Mouse (Mus musculus) cerebellum, adult 18-20 months (tissue): ENCODE results near the gene Tgfbr3.

Source experiments
- DNase-seq, 2 experiments: peaks; one replicate each; pipeline ENCODE4 v3.0.0; 2021

Gene Tgfbr3

GRCm38 (mm10) chr5:107143406-107143805 lies 146.0 kb downstream of the Tgfbr3 start:
- DNase-seq = no peak

- no peak for DNase-seq
These were observed 146.6 kb downstream of the Tgfbr3 start for GRCm38 (mm10) chr5:107142791-107143190.

GRCm38 (mm10) chr5:107141375-107141774 lies 148.1 kb downstream of the Tgfbr3 start:
- DNase-seq = no peak

- no peak for DNase-seq
These were observed 149.4 kb downstream of the Tgfbr3 start for GRCm38 (mm10) chr5:107139800-107140651.

- DNase-seq = no peak
These were observed 156.1 kb downstream of the Tgfbr3 start for GRCm38 (mm10) chr5:107133336-107133735.

GRCm38 (mm10) chr5:107132231-107132630 lies 157.2 kb downstream of the Tgfbr3 start:
- no peak for DNase-seq

- no peak for DNase-seq
These were observed 160.1 kb downstream of the Tgfbr3 start for GRCm38 (mm10) chr5:107129304-107129703.

- no peak for DNase-seq
These were observed 162.9 kb downstream of the Tgfbr3 start for GRCm38 (mm10) chr5:107126561-107126960.

GRCm38 (mm10) chr5:107125131-107125530 lies 164.3 kb downstream of the Tgfbr3 start:
- DNase-seq = no peak

GRCm38 (mm10) chr5:107124531-107124930 lies 164.9 kb downstream of the Tgfbr3 start:
- DNase-seq = no peak

- no peak for DNase-seq
These were observed 166.8 kb downstream of the Tgfbr3 start for GRCm38 (mm10) chr5:107122622-107123021.

GRCm38 (mm10) chr5:107121086-107121485 lies 168.3 kb downstream of the Tgfbr3 start:
- DNase-seq = no peak

- DNase-seq = peak; percentile 45 to 54
These were observed 168.8 kb downstream of the Tgfbr3 start for GRCm38 (mm10) chr5:107120624-107121023.

- DNase-seq = no peak
These were observed 169.5 kb downstream of the Tgfbr3 start for GRCm38 (mm10) chr5:107119896-107120295.

- no peak for DNase-seq
These were observed 172.6 kb downstream of the Tgfbr3 start for GRCm38 (mm10) chr5:107116821-107117220.

GRCm38 (mm10) chr5:107112656-107113275 lies 176.7 kb downstream of the Tgfbr3 start:
- DNase-seq = no peak

- no peak for DNase-seq
These were observed 177.6 kb downstream of the Tgfbr3 start for GRCm38 (mm10) chr5:107111802-107112201.

GRCm38 (mm10) chr5:107110880-107111520 lies 178.4 kb downstream of the Tgfbr3 start:
- DNase-seq = peak in 1 of 2 experiments; percentile 27

GRCm38 (mm10) chr5:107110089-107110879 lies 179.1 kb downstream of the Tgfbr3 start:
- no peak for DNase-seq

GRCm38 (mm10) chr5:107109416-107109815 lies 180.0 kb downstream of the Tgfbr3 start:
- no peak for DNase-seq

GRCm38 (mm10) chr5:107106793-107107192 lies 182.6 kb downstream of the Tgfbr3 start:
- no peak for DNase-seq

GRCm38 (mm10) chr5:107106139-107106538 lies 183.3 kb downstream of the Tgfbr3 start:
- no peak for DNase-seq

GRCm38 (mm10) chr5:107103591-107103990 lies 185.8 kb downstream of the Tgfbr3 start:
- no peak for DNase-seq
